ENCODE assay signal across 9 mouse cellular contexts in the genomic region with DNA sequence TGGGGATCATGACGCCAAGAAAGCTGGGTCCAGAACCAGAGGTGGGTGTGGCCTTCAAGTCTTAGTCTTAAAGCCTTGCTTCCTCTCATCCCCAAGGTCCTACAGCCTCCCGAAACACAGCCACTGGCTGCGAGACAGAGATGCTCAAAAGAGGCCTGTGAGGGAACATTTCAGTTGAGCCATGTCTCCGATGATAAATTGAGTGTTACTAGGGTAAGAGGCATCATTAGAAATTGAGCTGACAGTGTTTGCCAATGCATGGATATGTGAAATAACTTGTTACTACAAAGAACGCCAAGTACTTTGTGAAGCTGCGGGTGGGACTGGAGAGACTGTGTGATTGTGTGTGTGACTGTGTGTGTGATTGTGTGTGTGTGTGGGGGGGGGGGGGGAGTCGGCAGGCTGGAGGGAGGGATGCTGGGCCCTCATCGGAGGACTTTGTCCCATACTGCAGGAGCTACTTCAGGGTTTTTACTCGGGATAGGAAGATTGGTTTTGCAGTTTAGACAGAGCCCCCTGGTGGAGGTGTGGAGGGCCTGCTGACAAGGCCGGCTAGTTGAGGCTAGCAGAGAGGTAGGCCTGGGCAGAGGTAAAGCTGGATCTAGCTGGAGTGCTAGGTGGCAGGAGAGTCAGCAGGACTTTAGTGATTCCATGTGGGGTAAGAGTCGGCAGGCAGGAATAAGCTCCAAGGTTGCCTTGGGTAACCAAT. TPM values are rescaled to one million over a fixed set of nuclear protein-coding genes. Genes with fewer than 3 reads are reported as not detected.
DNase-seq lines count a peak whose midpoint lies in the region; ATAC-seq and TF ChIP-seq lines count a peak whose summit lies in the region.
"Had no signal": no experiment of that assay in that cellular context is flagged by ENCODE, and none has a peak within 500 bp of the region (broad histone marks: within the 10 kb centered on the region; RNA-seq: fewer than 3 reads in every experiment).

No protein-coding gene starts in this region.

- DNase-seq in cerebellum, adult 18-20 months, result peak; percentile 22 to 24
- DNase-seq in gastrocnemius, postnatal 10 days, result peak; percentile 54
- peak; percentile 39 to 66 for DNase-seq in left cerebral cortex, postnatal 25 days (ENCODE audit: low spot score in 2 of 2)
- peak; percentile 58 for DNase-seq in mesoderm, embryonic 11.5 days (ENCODE audit: low read depth, low spot score)
- DNase-seq in spleen, adult 12 weeks (ENCODE audit: low spot score), result peak; percentile 5

- no peaks in the 10 kb centered on the region for H3K27me3 ChIP-seq in intestine, postnatal 0 days (replicated peaks; ENCODE audit: control insufficient read depth, insufficient read depth, low read length)
- H3K27me3 ChIP-seq: megakaryocyte, embryonic 14.5 days had no signal

- H3K9ac ChIP-seq in intestine, postnatal 0 days (ENCODE audit: low read depth, low read length), result no peak overlapping the region

- ATAC-seq in cerebellum, adult (ENCODE audit: insufficient number of reproducible peaks, low FRiP score, low TSS enrichment), result no peak
- peak; percentile 90 for ATAC-seq in common myeloid progenitor, adult 5-6 weeks (replicated peaks; ENCODE audit: low read depth, poor library complexity, severe bottlenecking)
- ATAC-seq in intestine, postnatal 0 days, result peak; percentile 52

- no peak overlapping the region for H3K27ac ChIP-seq in intestine, postnatal 0 days (ENCODE audit: low read depth, low read length)

- H3K4me3 ChIP-seq in intestine, postnatal 0 days (ENCODE audit: low read depth, low read length), result no peak overlapping the region
- H3K4me3 ChIP-seq: megakaryocyte, embryonic 14.5 days had no signal

- WGBS in intestine, postnatal 0 days, result 56% methylated on average over 10 of the region's 11 CpGs

- no peak overlapping the region for H3K4me2 ChIP-seq in intestine, postnatal 0 days (replicated peaks; ENCODE audit: low read depth)

- TF ChIP-seq CTCF in intestine, postnatal 0 days (IDR thresholded peaks at IDR 0.05; ENCODE audit: low read depth), result peak; percentile 81

- H3K9me3 ChIP-seq in intestine, postnatal 0 days (ENCODE audit: control insufficient read depth), result no peaks in the 10 kb centered on the region
- H3K9me3 ChIP-seq: megakaryocyte, embryonic 14.5 days had no signal

- no peaks in the 10 kb centered on the region for H3K4me1 ChIP-seq in intestine, postnatal 0 days (replicated peaks; ENCODE audit: control insufficient read depth, insufficient read depth, low read length)
- H3K4me1 ChIP-seq: megakaryocyte, embryonic 14.5 days had no signal

- intact Hi-C loops in left cerebral cortex, postnatal 25 days (cut with DNase I), result loop anchor here (5.0 kb wide), 2 partner anchors 257 to 402 kb away; a partner anchor contains a TSS

- no peaks in the 10 kb centered on the region for H3K36me3 ChIP-seq in intestine, postnatal 0 days (ENCODE audit: control insufficient read depth, insufficient read depth)

RNA-seq across cellular contexts. Expression of a gene that starts 7.9 kb away (rescaled TPM):
- 30.8 and 47.0 TPM in 2 replicates for total RNA-seq in common myeloid progenitor, adult 5-6 weeks (2017)
- total RNA-seq in gastrocnemius, postnatal 10 days (2021), result 10 to 100 TPM; 28.5 to 32.2 TPM
- 50.2 and 51.2 TPM in 2 replicates for polyA plus RNA-seq in intestine, postnatal 0 days (2015; fragmentation: Nextera tagmentation; extraction: Ambion mirVana)
- 10 to 100 TPM; 21.3 to 21.5 TPM for total RNA-seq in left cerebral cortex, postnatal 25 days (2021)

Comparison
In these comparisons a context has a peak if more than half of its experiments do, and no peak if none do; other contexts are left out.
1. DNase-seq: peak in every context shown above with its lines; median percentile 58 in mesoderm, embryonic 11.5 days; 54 in gastrocnemius, postnatal 10 days; 52 in left cerebral cortex, postnatal 25 days; 23 in cerebellum, adult 18-20 months; 5 in spleen, adult 12 weeks.